Mouse (Mus musculus) brain, embryonic 18.5 days (tissue): Measurements from ENCODE around the gene Scg5.

Experiments used
- DNase-seq: peaks from one replicate; pipeline ENCODE4 v3.0.0-alpha.2; 2012; ENCODE audit warnings: low read depth, low spot score

The Scg5 gene

DNA sequence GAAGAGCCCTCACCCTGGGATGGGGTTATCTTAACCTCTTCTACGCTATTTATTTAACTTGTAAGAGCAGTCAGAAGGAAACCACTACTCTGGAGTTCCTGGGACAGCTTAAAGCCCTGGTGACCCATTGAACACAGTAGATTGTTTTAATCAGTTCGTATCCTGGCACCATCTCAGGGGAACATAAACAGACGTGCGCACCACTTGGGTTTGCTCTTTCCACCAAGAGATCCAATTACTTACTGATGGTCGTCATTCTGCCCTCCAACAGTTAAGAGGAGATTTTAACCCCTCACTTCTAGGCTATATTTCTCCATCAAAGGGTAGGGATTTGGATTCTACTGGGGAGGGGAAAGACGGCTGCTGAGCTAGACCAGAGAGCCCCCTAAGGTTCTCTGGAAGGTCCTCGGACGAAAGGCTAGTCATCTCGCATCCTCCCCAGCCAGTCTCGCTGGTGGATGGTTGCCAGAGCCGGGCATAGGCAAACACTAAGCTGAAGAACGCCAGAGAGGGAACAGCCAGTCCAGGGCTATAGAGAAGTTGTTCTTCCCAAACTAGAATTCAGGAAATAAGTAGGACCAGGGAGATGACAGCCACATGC, 71.9 kb downstream of the Scg5 start:
- no peak for DNase-seq

DNA sequence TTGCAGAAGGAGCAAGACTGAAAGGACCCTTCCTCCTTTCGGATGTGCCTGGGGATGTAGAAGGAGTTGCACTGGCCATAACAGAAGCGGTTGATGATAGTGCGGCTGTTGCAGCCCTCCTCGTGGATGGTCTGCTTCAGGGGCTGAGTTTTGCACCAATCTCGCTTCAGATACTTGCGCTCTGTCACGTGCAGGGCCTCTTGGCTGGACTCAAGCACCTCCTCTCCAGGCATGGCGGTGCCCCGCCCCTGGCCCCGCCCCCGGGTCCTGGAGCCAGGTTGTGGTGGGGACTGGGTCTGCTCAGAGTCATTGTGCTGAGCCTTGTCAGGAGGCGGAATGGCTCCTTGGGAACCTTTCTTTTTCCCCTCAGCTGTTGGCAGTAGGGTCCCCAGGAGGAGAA, 79.2 kb downstream of the Scg5 start:
- DNase-seq, result no peak

DNA sequence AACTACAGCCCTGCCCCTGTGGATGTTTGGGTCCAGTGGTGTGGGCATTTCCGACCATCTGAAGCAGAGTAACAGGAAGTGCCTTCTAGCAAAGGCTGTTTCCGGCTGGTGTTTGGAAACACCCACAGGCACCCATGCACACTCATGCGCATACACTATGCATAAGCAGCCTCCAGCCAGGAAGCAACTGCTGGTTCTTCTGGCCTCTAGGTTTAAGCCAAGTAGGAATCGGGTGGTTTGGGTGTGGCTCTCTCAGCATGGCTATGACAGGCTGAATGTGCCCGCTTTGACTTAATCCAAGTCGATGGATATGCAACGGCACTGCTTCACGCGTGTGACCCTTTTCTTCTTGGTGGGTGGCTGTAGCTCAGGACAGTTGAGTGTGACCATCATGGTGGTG, 79.6 kb downstream of the Scg5 start:
- DNase-seq, result no peak

DNA sequence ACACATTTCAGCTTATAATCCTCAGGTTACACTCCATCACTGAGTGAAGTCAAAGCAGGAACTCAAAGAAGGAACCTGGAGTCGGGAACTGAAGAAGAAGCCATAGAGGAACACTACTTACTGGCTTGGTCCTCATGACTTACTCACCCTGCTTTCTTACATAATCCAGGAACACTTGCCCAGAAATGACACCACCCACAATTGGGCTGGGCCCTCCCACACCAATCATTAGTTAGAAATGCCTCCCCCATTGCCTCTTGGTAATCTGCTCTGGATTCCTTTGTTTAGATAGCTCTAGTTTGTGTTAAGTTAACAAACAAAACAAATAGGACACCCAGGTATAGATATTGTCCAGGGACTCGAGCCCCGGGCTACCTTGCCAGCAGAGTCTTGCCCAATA, 100.3 kb downstream of the Scg5 start:
- no peak for DNase-seq
